Mouse (Mus musculus): Measurements from ENCODE around the gene Grip2. TPM values are rescaled to one million over a fixed set of nuclear protein-coding genes. Genes with fewer than 3 reads are reported as not detected.

Gene Grip2
- polyA plus RNA-seq, 1 experiment from 2014 or later = 7.9 TPM

DNA sequence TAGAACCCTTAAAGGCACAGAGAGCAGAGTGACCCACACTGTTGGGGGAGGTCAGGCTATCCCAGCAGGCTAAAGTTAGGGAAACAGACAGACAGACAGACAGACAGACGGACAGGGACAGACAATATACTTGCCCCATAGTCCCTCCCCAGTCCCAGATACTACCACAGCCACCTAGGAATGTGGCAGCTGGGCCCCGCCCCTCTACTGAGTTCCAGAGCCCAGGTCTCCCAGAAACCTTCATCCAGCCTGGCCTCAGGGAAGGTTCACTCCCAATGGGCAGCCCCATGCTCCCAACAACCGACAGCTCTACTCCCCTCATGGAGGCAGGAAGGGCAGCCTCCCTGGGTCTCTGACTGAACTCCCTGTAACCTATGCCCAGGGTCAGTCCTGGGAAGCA lies 31.4 kb downstream of the Grip2 start:
- Histone ChIP-seq H3K27ac (peak overlapping the region; percentile 72), H3K36me3 (no peaks in the 10 kb centered on the region), H3K4me1 (replicated peaks) (peaks cover 73% of the 10 kb centered on the region), H3K4me3 (peak overlapping the region; percentile 46), H3K9me3 (replicated peaks) (no peaks in the 10 kb centered on the region), H3K27me3 (0 out of 2 replicates have a peak, but pooled peaks cover 5% of the 10 kb centered on the region), H3K4me2 (peak overlapping the region; percentile 59), H3K9ac (peak overlapping the region; percentile 50)
- ATAC-seq (replicated peaks; ENCODE audit: insufficient number of reproducible peaks, insufficient read depth, low FRiP score, low read depth) = no peak; the same call in 1 of the 2 replicates
- WGBS = 37% methylated on average over 3 of the region's 3 CpGs

DNA sequence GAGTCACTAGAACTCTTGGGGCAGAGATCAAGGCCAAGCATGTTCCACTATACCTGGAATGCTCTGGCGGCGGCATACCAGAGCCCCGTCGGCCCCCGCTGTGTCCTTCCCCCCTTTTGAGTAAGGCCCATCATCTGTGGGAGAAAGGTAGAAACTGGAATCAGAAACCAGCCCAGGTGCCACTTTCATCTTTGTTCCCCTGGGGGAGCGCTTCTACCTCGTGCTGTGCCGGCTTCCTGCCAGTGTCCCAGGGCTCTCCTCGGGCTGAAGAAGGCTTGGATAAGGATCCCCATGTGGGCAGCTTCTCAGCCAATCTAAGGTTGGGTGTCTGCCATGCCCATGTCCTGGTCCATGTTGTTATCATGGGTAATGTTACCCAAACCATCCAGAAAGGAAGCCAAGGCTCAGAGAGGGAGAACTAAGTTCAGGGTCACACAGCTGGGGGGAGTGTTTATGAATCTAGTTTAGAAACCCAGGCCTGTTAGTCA lies 38.7 kb downstream of the Grip2 start:
- Histone ChIP-seq H3K4me2 (no peak overlapping the region), H3K4me1 (replicated peaks) (peaks cover 49% of the 10 kb centered on the region), H3K27me3 (no peaks in the 10 kb centered on the region), H3K9me3 (replicated peaks) (no peaks in the 10 kb centered on the region), H3K4me3 (no peak overlapping the region), H3K27ac (0 out of 2 replicates have a peak overlapping the region, but pooled peaks have one; percentile 1), H3K9ac (no peak overlapping the region), H3K36me3 (no peaks in the 10 kb centered on the region)
- WGBS = 80% methylated on average over 9 of the region's 9 CpGs
- no peak for ATAC-seq (replicated peaks; ENCODE audit: insufficient number of reproducible peaks, insufficient read depth, low FRiP score, low read depth)

DNA sequence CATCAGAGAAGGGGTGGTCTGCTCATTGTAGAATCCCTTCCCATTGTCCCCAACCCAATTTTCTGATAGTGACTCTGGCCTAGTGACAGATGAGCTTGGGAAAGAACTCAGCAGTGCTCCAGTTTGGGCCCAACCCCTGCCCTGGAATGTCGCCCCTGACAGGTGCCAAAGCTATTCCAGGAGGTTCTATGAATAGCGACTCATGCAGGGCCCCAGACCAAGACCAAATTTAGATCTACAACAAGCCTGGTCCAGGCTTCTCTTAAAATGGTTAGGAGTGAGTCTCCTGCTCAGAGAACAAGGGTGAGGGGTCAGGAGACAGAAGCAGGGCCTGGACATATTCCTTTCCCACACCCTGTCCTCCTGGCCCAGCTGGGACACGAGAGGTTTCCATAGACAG lies 42.0 kb downstream of the Grip2 start:
- Histone ChIP-seq H3K36me3 (peaks cover 4% of the 10 kb centered on the region; the same call in 1 of the 2 replicates), H3K4me2 (no peak overlapping the region), H3K9me3 (replicated peaks) (no peaks in the 10 kb centered on the region), H3K27ac (peak overlapping the region; percentile 98), H3K27me3 (no peaks in the 10 kb centered on the region), H3K4me1 (replicated peaks) (peaks cover 24% of the 10 kb centered on the region), H3K9ac (peak overlapping the region; percentile 37; the same call in 1 of the 2 replicates), H3K4me3 (no peak overlapping the region)
- ATAC-seq (replicated peaks; ENCODE audit: insufficient number of reproducible peaks, insufficient read depth, low FRiP score, low read depth) = peak; percentile 90
- WGBS = 42% methylated on average over 3 of the region's 3 CpGs

DNA sequence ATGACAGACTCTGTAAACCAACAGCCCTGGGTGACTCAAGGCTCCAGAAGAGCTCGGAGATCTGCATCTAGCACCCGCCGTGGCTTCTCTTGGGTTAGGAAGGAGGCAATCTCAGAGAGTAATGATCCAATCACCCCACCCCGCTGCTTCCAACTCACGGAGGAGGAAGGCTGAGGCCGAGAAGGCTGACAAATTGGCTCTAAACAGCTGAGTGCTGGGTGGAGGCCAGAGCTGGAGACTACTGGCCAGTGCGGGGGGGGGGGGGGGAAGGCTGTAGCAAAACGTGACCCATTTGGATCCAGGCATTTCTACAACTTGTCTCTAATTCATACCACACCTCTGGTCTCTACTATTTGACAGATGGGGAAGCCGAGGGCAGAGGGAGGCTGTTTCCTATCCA lies 47.8 kb downstream of the Grip2 start:
- WGBS = 61% methylated on average over 8 of the region's 9 CpGs
- no peak overlapping the region for H3K4me2 ChIP-seq
- no peak overlapping the region for H3K9ac ChIP-seq
- H3K27me3 ChIP-seq = 0 out of 2 replicates have a peak, but pooled peaks cover 2% of the 10 kb centered on the region
- no peak overlapping the region for H3K4me3 ChIP-seq
- H3K4me1 ChIP-seq (replicated peaks) = no peaks in the 10 kb centered on the region
- ATAC-seq (replicated peaks; ENCODE audit: insufficient number of reproducible peaks, insufficient read depth, low FRiP score, low read depth) = no peak
- H3K36me3 ChIP-seq = peaks cover 16% of the 10 kb centered on the region; the same call in 1 of the 2 replicates
- no peak overlapping the region for H3K27ac ChIP-seq
- no peaks in the 10 kb centered on the region for H3K9me3 ChIP-seq (replicated peaks)

DNA sequence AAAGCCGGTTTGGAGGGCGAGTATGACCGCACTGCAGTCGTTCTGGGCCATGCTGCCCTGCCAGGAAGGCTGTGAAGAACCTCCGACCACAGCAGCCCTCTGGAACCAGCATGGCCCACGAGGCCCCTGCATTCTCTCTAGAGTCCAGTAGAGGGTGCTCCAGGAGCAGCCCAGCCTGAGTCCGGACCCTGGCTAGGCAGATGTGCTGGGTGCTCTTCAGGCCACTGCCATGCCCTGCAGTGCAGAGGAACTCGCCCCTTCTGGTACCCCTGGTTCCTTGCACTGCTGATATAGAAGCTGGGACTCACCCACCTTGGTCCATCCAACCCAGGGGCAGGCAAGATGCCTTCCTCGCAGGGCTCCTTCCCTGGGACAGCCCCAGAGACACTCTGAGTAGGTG lies 50.5 kb downstream of the Grip2 start:
- peak; percentile 64 for ATAC-seq (replicated peaks; ENCODE audit: insufficient number of reproducible peaks, insufficient read depth, low FRiP score, low read depth)
- peaks cover 31% of the 10 kb centered on the region; the same call in 1 of the 2 replicates for H3K36me3 ChIP-seq
- no peaks in the 10 kb centered on the region for H3K4me1 ChIP-seq (replicated peaks)
- no peak overlapping the region for H3K27ac ChIP-seq
- 15% methylated on average over 9 of the region's 9 CpGs for WGBS
- H3K4me3 ChIP-seq = no peak overlapping the region
- 0 out of 2 replicates have a peak, but pooled peaks cover 2% of the 10 kb centered on the region for H3K27me3 ChIP-seq
- no peak overlapping the region for H3K4me2 ChIP-seq
- H3K9me3 ChIP-seq (replicated peaks) = no peaks in the 10 kb centered on the region
- H3K9ac ChIP-seq = no peak overlapping the region

DNA sequence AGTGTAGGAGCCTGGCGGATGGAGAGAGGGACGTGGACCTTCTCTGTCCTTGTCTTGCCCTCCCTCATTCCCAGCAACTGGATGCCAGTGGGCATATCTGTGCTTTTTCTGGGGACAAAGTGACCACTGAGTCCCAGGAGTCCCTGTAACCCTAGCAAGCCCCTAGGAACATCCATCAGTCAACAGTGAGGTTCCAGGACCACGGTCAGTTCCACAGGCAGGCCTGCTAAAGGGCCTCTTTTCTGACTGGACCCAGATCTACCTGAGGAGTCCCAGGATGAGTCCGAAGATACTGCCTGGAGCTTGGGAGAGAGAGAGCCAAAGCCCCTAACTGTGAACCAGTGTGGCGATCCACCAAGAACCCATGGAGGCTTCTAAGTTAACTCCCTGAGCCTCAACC lies 53.1 kb downstream of the Grip2 start:
- Histone ChIP-seq H3K27me3 (0 out of 2 replicates have a peak, but pooled peaks cover 2% of the 10 kb centered on the region), H3K4me1 (replicated peaks) (no peaks in the 10 kb centered on the region), H3K36me3 (peaks cover 35% of the 10 kb centered on the region; the same call in 1 of the 2 replicates), H3K9me3 (replicated peaks) (no peaks in the 10 kb centered on the region; the same call in 1 of the 2 replicates), H3K4me3 (no peak overlapping the region), H3K27ac (no peak overlapping the region), H3K9ac (no peak overlapping the region), H3K4me2 (no peak overlapping the region)
- ATAC-seq (replicated peaks; ENCODE audit: insufficient number of reproducible peaks, insufficient read depth, low FRiP score, low read depth) = no peak
- 68% methylated on average over 5 of the region's 5 CpGs for WGBS

DNA sequence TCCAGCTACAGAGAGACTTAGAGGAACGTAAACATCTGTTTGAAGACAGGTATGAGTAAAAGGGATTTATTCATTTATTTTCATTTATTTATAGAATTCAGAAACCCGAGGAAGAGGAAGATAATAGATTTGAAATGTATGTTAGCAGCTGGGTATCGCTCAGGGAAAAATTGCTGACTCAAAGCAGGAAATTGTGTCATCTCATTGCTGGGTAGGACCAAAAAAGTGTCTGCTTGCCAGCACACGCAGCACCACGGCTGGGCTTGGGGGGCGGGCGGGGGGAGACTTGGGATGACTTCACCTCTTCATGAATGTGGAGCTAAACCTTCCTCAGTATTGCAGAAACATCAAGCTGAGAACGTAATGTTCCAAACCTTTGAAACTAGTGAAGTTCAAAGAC lies 59.5 kb downstream of the Grip2 start:
- no peak for ATAC-seq (replicated peaks; ENCODE audit: insufficient number of reproducible peaks, insufficient read depth, low FRiP score, low read depth)
- H3K4me3 ChIP-seq = no peak overlapping the region
- H3K27ac ChIP-seq = no peak overlapping the region
- H3K27me3 ChIP-seq = no peaks in the 10 kb centered on the region
- H3K36me3 ChIP-seq = peaks cover 33% of the 10 kb centered on the region; the same call in 1 of the 2 replicates
- H3K9me3 ChIP-seq (replicated peaks) = no peaks in the 10 kb centered on the region; the same call in 1 of the 2 replicates
- no peak overlapping the region for H3K9ac ChIP-seq
- no peak overlapping the region for H3K4me2 ChIP-seq
- WGBS = 64% methylated on average over 8 of the region's 8 CpGs
- H3K4me1 ChIP-seq (replicated peaks) = no peaks in the 10 kb centered on the region

DNA sequence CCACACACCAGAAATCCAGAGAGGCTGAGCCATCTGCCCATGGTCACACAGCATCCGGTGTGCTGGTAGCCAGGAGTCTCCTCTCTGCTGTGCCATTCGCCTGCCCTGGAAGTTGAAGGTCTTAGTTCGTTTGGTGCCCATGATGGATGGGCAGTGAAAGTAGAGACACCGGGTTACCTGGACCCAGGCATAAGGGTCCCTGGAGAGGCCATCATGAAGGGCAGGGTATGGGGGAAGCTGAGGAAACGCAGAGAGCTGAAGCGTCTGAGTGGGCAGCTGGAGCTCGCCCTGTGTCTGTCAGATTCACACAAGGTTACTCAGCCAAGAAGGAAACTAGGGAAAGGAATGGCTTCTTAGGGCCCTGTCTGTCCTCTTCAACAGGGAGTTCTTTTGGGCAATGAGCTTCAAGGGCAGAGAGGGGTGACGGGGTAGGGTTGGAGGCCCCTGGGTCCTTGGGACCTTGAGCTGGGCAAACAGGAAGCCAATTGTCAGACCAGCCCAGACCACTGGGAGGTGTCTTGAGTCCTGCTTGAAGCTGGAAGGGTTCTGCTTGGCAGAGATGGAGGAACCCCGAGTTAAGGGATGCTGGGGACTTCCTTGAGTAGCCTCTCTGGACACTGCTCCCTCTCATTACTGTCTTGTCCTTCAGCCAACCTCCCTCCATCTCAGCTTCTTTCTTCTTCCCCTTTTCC lies 64.9 kb downstream of the Grip2 start:
- Histone ChIP-seq H3K9me3 (replicated peaks) (no peaks in the 10 kb centered on the region), H3K27ac (no peak overlapping the region), H3K4me3 (no peak overlapping the region), H3K4me1 (replicated peaks) (no peaks in the 10 kb centered on the region), H3K9ac (no peak overlapping the region), H3K27me3 (no peaks in the 10 kb centered on the region), H3K36me3 (peaks cover 27% of the 10 kb centered on the region; the same call in 1 of the 2 replicates), H3K4me2 (no peak overlapping the region)
- 74% methylated on average over 9 of the region's 9 CpGs for WGBS
- no peak for ATAC-seq (replicated peaks; ENCODE audit: insufficient number of reproducible peaks, insufficient read depth, low FRiP score, low read depth)

DNA sequence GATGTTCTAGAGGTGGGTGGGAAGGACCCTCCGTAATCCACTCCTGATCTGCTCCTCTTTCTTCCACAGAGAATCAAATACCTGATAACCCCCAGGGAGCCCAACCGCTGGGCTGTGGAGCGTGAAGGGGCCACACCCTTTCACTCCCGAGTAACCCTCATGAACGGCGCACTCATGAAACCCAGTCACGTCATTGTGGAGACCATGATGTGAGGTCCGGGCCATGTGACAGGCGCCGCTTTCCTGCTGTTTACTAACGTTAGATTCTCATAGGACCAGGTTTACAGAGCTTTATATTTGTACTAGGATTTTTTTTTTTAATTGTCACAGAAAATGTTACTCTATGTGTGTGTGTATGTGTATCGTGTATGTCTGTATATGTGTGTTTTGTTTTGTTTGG lies 72.2 kb downstream of the Grip2 start:
- Histone ChIP-seq H3K9me3 (replicated peaks) (no peaks in the 10 kb centered on the region), H3K4me3 (no peak overlapping the region), H3K9ac (no peak overlapping the region), H3K27me3 (no peaks in the 10 kb centered on the region), H3K4me2 (no peak overlapping the region), H3K27ac (0 out of 2 replicates have a peak overlapping the region, but pooled peaks have one; percentile 35), H3K36me3 (peaks cover 27% of the 10 kb centered on the region), H3K4me1 (replicated peaks) (peaks cover 17% of the 10 kb centered on the region)
- WGBS = 83% methylated on average over 12 of the region's 12 CpGs
- no peak for ATAC-seq (replicated peaks; ENCODE audit: insufficient number of reproducible peaks, insufficient read depth, low FRiP score, low read depth)

DNA sequence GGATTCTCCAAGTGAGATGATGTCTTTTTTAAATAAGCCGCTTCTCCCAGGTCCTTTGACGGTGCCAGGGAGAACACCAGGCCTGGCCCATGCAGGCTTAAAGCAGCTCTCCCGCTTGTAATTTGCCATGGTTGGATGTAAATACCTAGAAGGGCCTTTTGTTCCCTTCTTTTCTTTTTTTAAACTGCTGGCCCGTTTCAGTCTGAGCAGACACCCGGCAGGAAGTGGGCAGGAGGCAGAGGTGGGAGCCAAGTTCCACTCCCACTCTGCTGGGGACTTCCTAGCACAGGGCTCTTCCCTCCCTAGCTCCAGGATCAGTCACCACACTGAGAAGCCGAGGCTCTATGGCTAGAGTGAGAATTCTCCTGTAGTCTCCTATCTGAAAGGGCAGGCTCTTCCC lies 73.0 kb downstream of the Grip2 start:
- H3K27ac ChIP-seq = peak overlapping the region; percentile 35
- H3K4me2 ChIP-seq = no peak overlapping the region
- H3K9me3 ChIP-seq (replicated peaks) = no peaks in the 10 kb centered on the region
- peaks cover 26% of the 10 kb centered on the region for H3K36me3 ChIP-seq
- H3K4me3 ChIP-seq = no peak overlapping the region
- H3K4me1 ChIP-seq (replicated peaks) = peaks cover 17% of the 10 kb centered on the region
- no peak for ATAC-seq (replicated peaks; ENCODE audit: insufficient number of reproducible peaks, insufficient read depth, low FRiP score, low read depth)
- 58% methylated on average over 6 of the region's 6 CpGs for WGBS
- no peak overlapping the region for H3K9ac ChIP-seq
- no peaks in the 10 kb centered on the region for H3K27me3 ChIP-seq

DNA sequence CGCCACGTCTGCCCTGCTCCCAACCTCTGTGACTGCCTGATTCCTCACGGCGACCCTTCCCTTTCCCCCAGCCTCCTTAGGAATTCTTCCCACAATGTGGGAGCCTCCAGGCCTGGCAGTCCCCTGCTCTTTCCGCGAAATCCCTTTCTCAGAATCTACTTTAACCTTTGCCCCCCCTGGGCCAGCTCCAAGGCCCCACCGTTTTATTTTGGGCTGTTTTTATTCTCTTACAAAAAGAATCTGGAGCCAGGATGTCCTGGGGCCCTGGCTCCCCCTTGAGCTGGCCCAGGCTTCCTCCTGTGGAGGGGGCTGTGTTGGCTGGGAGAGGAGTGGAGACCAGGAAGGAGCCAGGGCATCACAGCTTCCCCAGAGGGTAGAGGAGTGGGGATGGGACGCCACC lies 74.2 kb downstream of the Grip2 start:
- H3K36me3 ChIP-seq = peaks cover 34% of the 10 kb centered on the region
- ATAC-seq (replicated peaks; ENCODE audit: insufficient number of reproducible peaks, insufficient read depth, low FRiP score, low read depth) = peak; percentile 63

More for the DNA sequence above, 74.2 kb downstream of the Grip2 start:
- H3K27me3 ChIP-seq = no peaks in the 10 kb centered on the region
- H3K4me1 ChIP-seq (replicated peaks) = peaks cover 17% of the 10 kb centered on the region
- no peaks in the 10 kb centered on the region for H3K9me3 ChIP-seq (replicated peaks)
- H3K27ac ChIP-seq = peak overlapping the region; percentile 35; the same call in 1 of the 2 replicates
- H3K9ac ChIP-seq = no peak overlapping the region
- WGBS = 51% methylated on average over 8 of the region's 8 CpGs
- H3K4me2 ChIP-seq = no peak overlapping the region
- no peak overlapping the region for H3K4me3 ChIP-seq
